Mouse (Mus musculus) right cerebral cortex, postnatal 14 days (tissue): ENCODE results near the gene Hrnr.
A peak's percentile ranks its signal among the peaks of the same experiment; 100 is the strongest.

ENCODE experiments used
- DNase-seq: peaks from one replicate; pipeline ENCODE4 v3.0.0; 2022

The Hrnr gene

GRCm38 (mm10) chr3:93319449-93319848, at the start of gene Hrnr:
Gene Hrnr (plus strand): TSS chr3:93319749.
- DNase-seq = no peak

DNA sequence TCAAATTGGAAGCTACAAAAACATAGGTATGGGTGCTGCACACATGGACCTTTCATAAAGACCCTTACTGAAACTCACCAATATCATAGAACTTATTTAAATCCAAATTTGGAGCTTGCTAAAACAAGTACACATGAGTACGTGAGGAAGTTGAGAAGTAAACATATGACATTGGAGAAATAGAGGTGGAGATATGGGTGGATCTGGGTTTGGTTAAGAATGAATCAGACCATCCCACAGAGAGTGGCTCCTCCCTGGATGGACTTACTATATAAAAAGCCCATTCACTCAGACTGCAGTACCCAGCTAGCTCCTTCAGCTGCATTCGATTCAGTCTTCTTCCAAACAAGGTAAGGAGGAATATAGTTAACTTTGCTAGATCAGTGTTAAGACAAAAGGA, 46.3 kb upstream of the Hrnr start, which contains the start of gene Flg:
TSS of gene Flg (plus strand) at position 301 of the 400 bp plus-strand sequence.
- DNase-seq = no peak

DNA sequence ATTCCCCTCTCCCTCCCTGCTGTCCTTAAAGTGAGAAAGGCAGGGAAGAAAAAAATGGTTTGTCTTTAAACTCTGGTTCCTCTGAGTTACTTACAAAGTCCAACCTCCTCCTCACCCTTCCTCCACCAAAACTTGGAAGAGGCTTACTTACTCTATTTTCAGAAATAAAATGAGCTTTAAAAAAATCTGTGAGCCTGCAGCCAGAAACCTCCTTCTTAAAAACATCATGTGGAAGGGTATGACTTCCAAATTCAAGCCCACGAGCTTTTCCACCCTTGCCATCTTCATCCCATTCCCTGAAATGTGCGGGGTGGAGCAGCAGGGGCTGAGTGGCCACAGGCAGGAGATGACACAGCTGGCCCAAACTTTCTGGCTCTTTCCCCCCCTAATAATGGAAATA, 22.0 kb upstream of the Hrnr start:
- no peak for DNase-seq

DNA sequence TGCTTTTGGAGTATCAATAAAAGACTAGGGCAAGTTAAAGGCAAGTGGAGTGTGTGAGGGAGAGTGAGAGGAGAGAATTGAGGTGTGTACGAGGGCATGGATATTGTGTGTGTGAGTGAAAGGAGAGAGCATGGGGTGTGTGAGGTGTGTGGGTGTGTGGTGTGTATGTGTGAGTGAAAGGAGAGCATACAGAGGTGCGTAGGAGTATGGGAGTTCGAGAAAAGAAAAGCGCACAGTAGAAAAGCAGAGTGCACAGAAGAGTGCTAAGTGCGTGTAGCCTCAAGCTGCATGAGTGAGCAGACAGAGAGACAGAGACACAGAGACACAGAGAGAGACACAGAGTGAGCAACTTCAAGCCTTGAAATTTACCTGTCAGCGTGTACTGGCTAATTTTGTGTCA, 19.7 kb upstream of the Hrnr start:
- DNase-seq = no peak

DNA sequence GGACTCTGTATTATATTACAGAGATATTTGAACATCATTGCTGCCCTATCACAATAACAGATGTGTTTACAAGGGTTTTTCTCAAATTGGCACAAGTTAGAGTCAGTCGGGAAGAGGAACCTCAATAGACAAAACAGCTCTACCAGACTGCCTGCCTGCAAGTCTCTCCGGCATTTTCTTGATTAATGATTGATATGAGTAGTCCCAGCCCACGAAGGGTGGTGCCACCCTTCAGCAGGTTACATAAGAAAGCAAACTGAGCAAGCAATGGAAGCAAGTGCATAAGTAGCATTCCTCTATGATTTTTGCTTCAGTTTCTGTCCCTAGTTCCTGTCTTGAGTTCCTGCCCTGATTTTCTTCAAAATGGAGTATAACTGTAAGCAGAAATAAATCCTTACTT, 17.7 kb upstream of the Hrnr start:
- no peak for DNase-seq

DNA sequence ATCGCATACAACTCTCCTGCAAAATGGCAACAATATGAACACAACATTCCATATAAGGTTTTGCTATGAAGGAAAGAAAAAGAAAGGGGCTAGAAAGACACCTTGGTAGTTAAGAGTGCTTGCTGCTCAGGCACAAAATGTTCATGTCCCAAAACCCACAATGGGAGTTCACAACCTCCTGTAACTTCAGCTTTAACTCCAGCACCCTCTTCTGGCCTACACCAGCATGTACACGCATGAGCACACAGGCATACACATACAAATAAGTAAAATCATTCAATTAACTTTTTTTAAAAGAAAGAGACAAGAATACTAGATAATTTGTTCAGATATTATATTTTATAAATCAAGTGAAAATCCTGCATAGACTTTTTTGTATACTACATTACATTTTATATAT, 13.4 kb upstream of the Hrnr start:
- DNase-seq = no peak

DNA sequence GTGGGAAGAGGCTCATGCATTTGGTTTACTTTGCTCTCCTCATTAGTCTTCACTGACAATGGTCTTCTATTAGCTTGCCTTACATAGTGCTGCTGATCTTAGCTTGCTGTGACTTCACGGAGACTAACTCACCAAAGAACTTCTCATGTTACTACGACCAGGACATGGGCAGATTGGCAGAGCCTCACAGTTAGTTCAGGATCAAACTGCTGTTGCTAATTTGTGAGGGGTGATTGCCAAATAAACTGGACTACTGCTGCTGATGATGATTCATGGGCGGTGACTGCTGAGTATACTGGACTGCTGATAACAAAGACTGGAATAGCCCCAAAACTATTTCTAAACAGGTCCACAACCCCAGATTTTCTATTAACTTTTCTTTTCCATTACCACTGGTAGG, 8.2 kb upstream of the Hrnr start:
- DNase-seq = no peak

DNA sequence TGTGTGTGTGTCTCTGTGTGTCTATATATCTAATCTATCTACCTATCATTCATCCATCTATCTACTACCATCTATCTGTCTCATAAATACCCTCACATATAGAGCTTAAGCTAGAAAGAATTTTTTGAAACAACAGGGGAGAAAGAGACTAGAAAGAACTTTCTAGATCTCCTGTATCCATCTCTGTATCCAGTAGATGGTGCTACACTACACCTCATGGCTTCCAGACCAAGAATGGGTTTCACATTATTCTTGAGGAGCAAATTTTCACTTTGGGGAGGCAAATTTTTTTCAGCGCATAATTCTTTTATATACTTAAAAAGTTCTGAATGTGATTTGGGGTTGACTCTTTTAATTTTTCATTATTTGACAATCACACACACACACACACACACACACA, 5.2 kb upstream of the Hrnr start:
- DNase-seq = no peak

GRCm38 (mm10) chr3:93337749-93338148, 18.2 kb downstream of the Hrnr start:
- DNase-seq = no peak

- no peak for DNase-seq
Measured at GRCm38 (mm10) chr3:93340021-93340420, 20.5 kb downstream of the Hrnr start.

DNA sequence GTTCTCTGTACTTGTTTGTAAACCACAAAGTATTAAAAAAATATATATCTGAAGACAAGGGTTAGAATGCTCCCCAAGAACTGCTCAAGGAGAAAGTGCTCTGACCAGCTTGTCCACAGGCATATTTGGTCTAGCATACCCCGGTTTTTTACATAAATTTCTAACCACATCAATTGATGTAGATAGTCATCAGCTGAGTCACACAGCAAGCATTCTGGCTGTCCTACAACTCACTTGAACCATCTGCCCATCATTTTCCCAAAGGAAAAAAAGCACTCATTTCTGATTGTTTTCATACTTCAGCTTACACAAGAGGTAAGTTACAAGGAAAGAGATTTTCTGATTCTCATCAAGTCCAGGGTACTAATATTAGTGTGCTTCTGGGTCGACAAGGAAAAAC, 27.3 kb downstream of the Hrnr start:
- no peak for DNase-seq

DNA sequence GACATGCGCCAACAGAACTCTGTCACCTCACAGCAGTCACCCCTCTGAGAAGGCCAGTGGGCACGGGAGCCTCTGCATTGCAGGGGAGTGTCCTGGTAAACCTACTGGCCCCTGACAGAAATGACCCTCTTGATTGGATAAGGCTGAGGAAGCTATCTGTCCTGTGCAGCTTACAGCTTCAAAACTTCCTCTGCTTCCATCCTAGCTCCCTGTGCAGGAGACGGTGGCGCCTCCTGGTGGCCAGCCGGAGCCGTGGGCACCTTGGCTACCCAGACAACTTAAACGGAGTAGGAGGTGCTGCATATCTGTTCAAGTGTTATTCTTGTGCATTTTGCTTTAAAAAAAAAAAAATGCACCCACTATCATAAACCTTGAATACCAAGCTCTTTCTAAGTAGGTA, 40.5 kb downstream of the Hrnr start:
- DNase-seq = peak; percentile 79

DNA sequence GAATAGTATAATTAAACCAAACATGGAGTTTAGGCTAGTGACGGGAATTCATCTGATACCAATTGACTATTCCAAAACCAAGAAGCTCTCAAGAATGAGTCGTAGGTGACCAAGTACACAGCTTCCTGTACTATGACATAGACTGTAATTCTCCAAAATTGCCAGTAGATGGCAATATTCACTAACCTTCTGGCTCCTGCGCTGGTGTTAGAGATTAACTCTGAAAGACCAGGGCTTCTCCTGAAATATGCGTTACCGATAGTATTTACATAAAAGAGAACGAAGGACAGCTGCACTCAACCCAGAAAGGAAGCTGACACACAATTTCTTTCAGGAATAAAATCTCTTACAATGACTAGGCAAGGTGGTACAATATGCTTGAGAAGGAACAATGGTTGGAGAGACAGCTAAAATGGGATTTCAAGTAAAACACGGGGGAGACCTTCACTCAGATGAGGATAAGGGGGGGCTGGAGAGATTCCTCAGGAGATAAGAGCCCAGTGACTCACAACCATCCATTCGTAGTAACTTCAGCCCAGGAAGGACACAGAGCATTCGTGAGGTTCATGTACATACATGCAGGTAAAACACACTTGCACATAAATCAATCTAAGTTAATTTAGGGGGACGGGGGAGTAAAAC, 42.5 kb downstream of the Hrnr start:
- no peak for DNase-seq

- no peak for DNase-seq
Measured at GRCm38 (mm10) chr3:93366966-93367575, 47.5 kb downstream of the Hrnr start.

GRCm38 (mm10) chr3:93368171-93368570, 48.6 kb downstream of the Hrnr start:
- DNase-seq = no peak

DNA sequence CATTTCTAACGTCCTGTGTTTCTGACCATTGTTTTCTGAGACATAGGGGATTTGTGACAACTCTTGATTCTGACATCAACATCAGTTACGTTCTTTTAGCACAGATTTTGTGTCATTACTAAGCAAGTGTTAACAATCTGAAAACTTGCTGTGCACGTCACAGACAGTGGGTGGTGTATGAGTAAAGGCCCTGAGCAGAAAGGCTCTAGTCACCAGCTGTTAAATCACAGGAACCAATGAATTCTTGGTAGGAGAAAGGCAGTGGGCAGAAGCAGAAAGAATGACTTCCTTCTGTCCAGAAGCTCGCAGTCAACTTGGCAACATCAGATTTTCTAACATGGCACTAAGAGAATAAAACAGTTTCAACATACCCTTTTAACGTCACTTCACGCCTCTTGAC, 53.9 kb downstream of the Hrnr start:
- no peak for DNase-seq

- no peak for DNase-seq
Measured at GRCm38 (mm10) chr3:93375196-93375595, 55.6 kb downstream of the Hrnr start.

DNA sequence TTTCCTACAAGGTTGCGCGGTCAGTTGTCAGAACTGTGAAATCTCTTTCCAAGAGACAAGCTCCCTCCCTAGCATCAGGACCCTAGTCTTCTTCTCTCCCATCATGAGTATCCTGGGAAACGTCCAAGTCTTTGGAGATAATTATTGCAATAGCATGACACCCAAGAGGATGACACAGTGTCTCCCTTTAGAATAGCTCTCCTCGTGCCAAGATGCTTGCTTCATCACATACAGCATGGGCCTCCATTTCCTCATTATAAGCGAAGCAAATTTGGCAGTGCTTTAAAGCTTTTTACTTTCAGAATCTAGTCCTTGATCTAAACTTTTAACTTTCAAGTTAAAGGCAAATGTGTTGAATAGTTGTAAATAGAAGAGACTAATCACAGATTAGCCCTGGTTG, 56.1 kb downstream of the Hrnr start:
- no peak for DNase-seq

- DNase-seq = no peak
Measured at GRCm38 (mm10) chr3:93378146-93378545, 58.6 kb downstream of the Hrnr start.
